Comparison of ENCODE assay signal across 25 mouse cellular contexts in genomic region chr13:97520988-97521547, GRCm38 (mm10).
DNase-seq lines count a peak whose midpoint lies in the region; ATAC-seq and TF ChIP-seq lines count a peak whose summit lies in the region.
"Had no signal": no experiment of that assay in that cellular context is flagged by ENCODE, and none has a peak within 500 bp of the region (broad histone marks: within the 10 kb centered on the region; RNA-seq: fewer than 3 reads in every experiment).

No protein-coding gene starts in this region.

- no peak overlapping the region for H3K9ac ChIP-seq in liver, embryonic 14.5 days (replicated peaks)
- H3K9ac ChIP-seq in liver, embryonic 11.5 days (ENCODE audit: low read depth, low read length): no peak overlapping the region
- no peak overlapping the region for H3K9ac ChIP-seq in ES-Bruce4 (ENCODE audit: low read depth, poor library complexity, severe bottlenecking)
- no peak overlapping the region for H3K9ac ChIP-seq in embryonic facial prominence, embryonic 11.5 days (replicated peaks; ENCODE audit: low read length)
- H3K9ac ChIP-seq: forebrain, embryonic 12.5 days; heart, embryonic 13.5 days; hindbrain, embryonic 15.5 days; neural tube, embryonic 12.5 days had no signal

- no peak for ATAC-seq in liver, embryonic 14.5 days (ENCODE audit: insufficient read depth)
- ATAC-seq in liver, embryonic 11.5 days (replicated peaks; ENCODE audit: low FRiP score): no peak
- peak; percentile 59; the same call in 1 of the 2 replicates for ATAC-seq in embryonic facial prominence, embryonic 11.5 days (replicated peaks; ENCODE audit: insufficient number of reproducible peaks, low FRiP score, low TSS enrichment, low read depth)

- no peak overlapping the region for H3K4me2 ChIP-seq in liver, embryonic 14.5 days (ENCODE audit: low read depth)
- H3K4me2 ChIP-seq in liver, embryonic 11.5 days: no peak overlapping the region
- H3K4me2 ChIP-seq in embryonic facial prominence, embryonic 11.5 days (ENCODE audit: low read depth, low read length): no peak overlapping the region
- H3K4me2 ChIP-seq: forebrain, embryonic 12.5 days; heart, embryonic 13.5 days; hindbrain, embryonic 15.5 days; neural tube, embryonic 12.5 days had no signal

- H3K27ac ChIP-seq in liver, embryonic 14.5 days: no peak overlapping the region
- no peak overlapping the region for H3K27ac ChIP-seq in liver, embryonic 11.5 days (ENCODE audit: low read depth, low read length)
- no peak overlapping the region for H3K27ac ChIP-seq in ES-Bruce4 (ENCODE audit: insufficient read depth, low read length)
- H3K27ac ChIP-seq in embryonic facial prominence, embryonic 11.5 days (replicated peaks; ENCODE audit: low read depth, low read length): no peak overlapping the region
- no peak overlapping the region for H3K27ac ChIP-seq in cerebellum, adult 2 months (ENCODE audit: insufficient read depth, low read length)
- H3K27ac ChIP-seq: forebrain, embryonic 12.5 days; heart, embryonic 13.5 days; hindbrain, embryonic 15.5 days; neural tube, embryonic 12.5 days; stomach, postnatal 0 days had no signal

- H3K36me3 ChIP-seq in liver, embryonic 14.5 days (replicated peaks; ENCODE audit: control insufficient read depth, insufficient read depth, low read depth): no peaks in the 10 kb centered on the region
- no peaks in the 10 kb centered on the region for H3K36me3 ChIP-seq in liver, embryonic 11.5 days (ENCODE audit: control insufficient read depth, insufficient read depth, low read length)
- H3K36me3 ChIP-seq in C2C12 (ENCODE audit: control insufficient read depth, insufficient read depth) (no peaks in the 10 kb centered on the region), ES-Bruce4 (ENCODE audit: control insufficient read depth, insufficient read depth, low read length, poor library complexity, severe bottlenecking) (no peaks in the 10 kb centered on the region)
- H3K36me3 ChIP-seq in embryonic facial prominence, embryonic 11.5 days (replicated peaks; ENCODE audit: control insufficient read depth, insufficient read depth, low read depth, low read length): no peaks in the 10 kb centered on the region
- H3K36me3 ChIP-seq: forebrain, embryonic 12.5 days; heart, embryonic 13.5 days; hindbrain, embryonic 15.5 days; neural tube, embryonic 12.5 days had no signal

- WGBS in liver, embryonic 14.5 days (ENCODE audit: insufficient replicate concordance): 71% methylated on average over 13 of the region's 13 CpGs
- WGBS in liver, embryonic 11.5 days: 81% methylated on average over 13 of the region's 13 CpGs
- 72% methylated on average over 13 of the region's 13 CpGs for whole genome bisulfite sequencing in embryonic facial prominence, embryonic 11.5 days
- 94% methylated on average over 13 of the region's 13 CpGs for WGBS in cerebellum, adult 2 months

- H3K79me3 ChIP-seq in C2C12 (ENCODE audit: low read depth): no peaks in the 10 kb centered on the region

- H3K4me1 ChIP-seq in liver, embryonic 14.5 days (replicated peaks; ENCODE audit: control insufficient read depth in 2 of 2, insufficient read depth in 2 of 2, low read length in 1 of 2): no peaks in the 10 kb centered on the region
- no peaks in the 10 kb centered on the region for H3K4me1 ChIP-seq in liver, embryonic 11.5 days (replicated peaks; ENCODE audit: control insufficient read depth, insufficient read depth, low read length)
- H3K4me1 ChIP-seq in ES-Bruce4 (ENCODE audit: control insufficient read depth, insufficient read depth, low read length): peaks cover 4% of the 10 kb centered on the region
- H3K4me1 ChIP-seq in embryonic facial prominence, embryonic 11.5 days (ENCODE audit: control insufficient read depth, insufficient read depth, low read length): no peaks in the 10 kb centered on the region; the same call in 1 of the 2 replicates
- no peaks in the 10 kb centered on the region; the same call in 1 of the 2 replicates for H3K4me1 ChIP-seq in cerebellum, adult 2 months (ENCODE audit: control insufficient read depth, insufficient read depth, low read length)

- no peaks in the 10 kb centered on the region for H3K79me2 ChIP-seq in C2C12 (ENCODE audit: control insufficient read depth, insufficient read depth)

- no peak for DNase-seq in liver, embryonic 14.5 days (ENCODE audit: low read depth in 3 of 3, low spot score in 3 of 3)
- DNase-seq in liver, embryonic 11.5 days (ENCODE audit: low spot score): no peak
- DNase-seq in embryonic facial prominence, embryonic 11.5 days (ENCODE audit: low spot score): peak; percentile 65
- no peak for DNase-seq in adrenal gland, postnatal 10 days
- DNase-seq in cerebellum, adult 2 months: no peak
- DNase-seq: adrenal gland, adult 8-10 months; cerebellum, adult 9-10 months; embryo, embryonic 11 days; gastrocnemius, postnatal 10 days; heart, postnatal 10 days; kidney, adult 9 months; kidney, postnatal 14 days; layer of hippocampus, adult 9-11 months; liver; right cerebral cortex, adult 18-20 months; spleen, adult 18-20 months; thymus, postnatal 4 days had no signal

- H3K4me3 ChIP-seq in liver, embryonic 14.5 days (ENCODE audit: insufficient read depth in 1 of 2, low read depth in 2 of 2, low read length in 2 of 2): no peak overlapping the region
- no peak overlapping the region for H3K4me3 ChIP-seq in liver, embryonic 11.5 days (ENCODE audit: low read depth, low read length)
- H3K4me3 ChIP-seq in C2C12 (ENCODE audit: insufficient read depth, poor library complexity, severe bottlenecking) (no peak overlapping the region), ES-Bruce4 (ENCODE audit: low read depth, low read length) (no peak overlapping the region)
- H3K4me3 ChIP-seq in embryonic facial prominence, embryonic 11.5 days (ENCODE audit: low read depth, low read length): no peak overlapping the region
- H3K4me3 ChIP-seq in cerebellum, adult 2 months (replicated peaks; ENCODE audit: insufficient read depth, low read depth, low read length): no peak overlapping the region
- H3K4me3 ChIP-seq: erythroblast, embryonic 14.5 days; forebrain, embryonic 12.5 days; heart, embryonic 13.5 days; hindbrain, embryonic 15.5 days; neural tube, embryonic 12.5 days had no signal

- H3K27me3 ChIP-seq in liver, embryonic 14.5 days (ENCODE audit: control insufficient read depth, insufficient read depth, low read length): no peaks in the 10 kb centered on the region
- H3K27me3 ChIP-seq in liver, embryonic 11.5 days (replicated peaks; ENCODE audit: control insufficient read depth, insufficient read depth, low read length): no peaks in the 10 kb centered on the region
- H3K27me3 ChIP-seq in C2C12 (ENCODE audit: control insufficient read depth, insufficient read depth, insufficient read length): no peaks in the 10 kb centered on the region
- no peaks in the 10 kb centered on the region for H3K27me3 ChIP-seq in ES-Bruce4 (ENCODE audit: control insufficient read depth, insufficient read depth, low read length, poor library complexity, severe bottlenecking)
- H3K27me3 ChIP-seq in embryonic facial prominence, embryonic 11.5 days (ENCODE audit: control insufficient read depth, insufficient read depth, low read length): no peaks in the 10 kb centered on the region
- peaks cover 1% of the 10 kb centered on the region; the same call in 1 of the 2 replicates for H3K27me3 ChIP-seq in cerebellum, adult 2 months (ENCODE audit: control insufficient read depth, insufficient read depth, low read length)
- H3K27me3 ChIP-seq: forebrain, embryonic 12.5 days; heart, embryonic 13.5 days; hindbrain, embryonic 15.5 days; neural tube, embryonic 12.5 days had no signal

- no peaks in the 10 kb centered on the region for H3K9me3 ChIP-seq in liver, embryonic 14.5 days (ENCODE audit: control insufficient read depth, low read length)
- no peaks in the 10 kb centered on the region for H3K9me3 ChIP-seq in liver, embryonic 11.5 days (ENCODE audit: control insufficient read depth, low read length)
- H3K9me3 ChIP-seq in ES-Bruce4 (replicated peaks; ENCODE audit: control insufficient read depth, insufficient read depth, low read length, poor library complexity, severe bottlenecking): no peaks in the 10 kb centered on the region
- no peaks in the 10 kb centered on the region for H3K9me3 ChIP-seq in embryonic facial prominence, embryonic 11.5 days (replicated peaks; ENCODE audit: control insufficient read depth, low read length)
- H3K9me3 ChIP-seq: forebrain, embryonic 12.5 days; heart, embryonic 13.5 days; hindbrain, embryonic 15.5 days; neural tube, embryonic 12.5 days had no signal

- peak; percentile 15; the same call in 1 of the 2 replicates for TF ChIP-seq CTCF in liver, embryonic 14.5 days (IDR thresholded peaks at IDR 0.05; ENCODE audit: low read depth)
- TF ChIP-seq CTCF in C2C12 (IDR thresholded peaks at IDR 0.05; ENCODE audit: control insufficient read depth, insufficient read depth, insufficient read length) (no peak), ES-Bruce4 (IDR thresholded peaks at IDR 0.05; ENCODE audit: low read depth, low read length) (peak; percentile 54)
- TF ChIP-seq CTCF in cerebellum, adult 2 months (IDR thresholded peaks at IDR 0.05; ENCODE audit: borderline replicate concordance, insufficient read depth, low read depth, low read length): no peak

- no peak for TF ChIP-seq POLR2A in ES-Bruce4 (IDR thresholded peaks at IDR 0.05; ENCODE audit: insufficient read depth, low read length)
- no peak for TF ChIP-seq POLR2A in cerebellum, adult 2 months (IDR thresholded peaks at IDR 0.05; ENCODE audit: borderline replicate concordance, insufficient read depth, low read length)

- no peak overlapping the region for H3ac ChIP-seq in C2C12 (ENCODE audit: control insufficient read depth, insufficient read length, low read depth)

- TF ChIP-seq EP300 in liver, embryonic 14.5 days (IDR thresholded peaks at IDR 0.05; ENCODE audit: low read depth): no peak
- TF ChIP-seq EP300 in ES-Bruce4 (IDR thresholded peaks at IDR 0.05; ENCODE audit: insufficient read depth, low read depth, low read length): no peak

TF ChIP-seq in C2C12, 6 proteins besides CTCF, POLR2A, EP300 and RAD21:
- TF ChIP-seq USF1 (IDR thresholded peaks at IDR 0.05; ENCODE audit: low read depth) (peak; percentile 47), MYOD1 (IDR thresholded peaks at IDR 0.05; ENCODE audit: control insufficient read depth, insufficient read length, low read depth) (no peak)
TF ChIP-seq in C2C12: peak in this region for 1.

Comparison
In these comparisons a context has a peak if more than half of its experiments do, and no peak if none do; other contexts are left out.
1. CTCF ChIP-seq: peak in liver, embryonic 14.5 days (single experiment) and ES-Bruce4 (single experiment); none in C2C12 (single experiment) and cerebellum, adult 2 months (single experiment).